8 mouse cellular contexts compared by ENCODE assay signal in the genomic region with DNA sequence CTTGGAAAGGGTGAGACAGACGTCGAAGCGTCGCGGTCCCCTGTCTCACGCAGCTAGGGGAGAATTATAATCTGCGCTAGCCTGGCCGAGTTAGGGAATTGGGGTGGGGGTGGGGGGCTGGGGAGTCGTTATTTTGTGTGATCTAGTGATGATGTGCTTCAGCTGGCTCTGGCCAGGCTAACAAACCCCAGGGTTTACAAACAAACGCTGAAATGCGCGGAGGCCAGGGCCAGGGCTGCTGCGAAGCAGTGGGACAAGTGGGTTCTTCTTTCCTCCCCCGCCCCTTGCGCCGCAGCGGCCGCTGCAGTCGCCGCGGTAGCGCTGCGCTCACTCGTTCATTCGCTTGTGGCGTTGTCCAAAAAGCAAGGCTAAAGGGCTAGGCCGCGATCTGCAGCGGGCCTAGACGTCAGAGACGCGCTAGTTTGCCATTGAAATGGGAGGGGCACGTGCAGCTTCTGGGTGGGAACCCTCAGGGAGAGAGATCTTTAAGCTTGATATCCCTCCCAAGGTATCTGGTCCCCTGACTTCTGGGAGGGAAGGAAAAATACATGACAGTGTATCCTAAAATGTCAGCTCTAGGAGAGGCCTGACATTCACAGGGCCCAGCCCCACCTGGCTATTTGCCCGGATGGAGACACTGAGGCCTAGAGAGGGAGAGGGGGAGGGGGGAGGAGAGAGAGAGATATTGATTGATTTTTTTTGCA. TPM values are rescaled to one million over a fixed set of nuclear protein-coding genes. Genes with fewer than 3 reads are reported as not detected.
DNase-seq lines count a peak whose midpoint lies in the region; ATAC-seq and TF ChIP-seq lines count a peak whose summit lies in the region.

No protein-coding gene starts in this region.

- WGBS in hindbrain, embryonic 12.5 days: under 1% methylated on average over 34 of the region's 34 CpGs
- WGBS in midbrain, postnatal 0 days: 2% methylated on average over 34 of the region's 34 CpGs

- intact Hi-C loops in left cerebral cortex, postnatal 4 days (cut with DNase I): no loop called here

- H3K4me2 ChIP-seq in hindbrain, embryonic 12.5 days (replicated peaks): peak overlapping the region; percentile 88
- peak overlapping the region; percentile 79 for H3K4me2 ChIP-seq in midbrain, postnatal 0 days (ENCODE audit: low read depth, low read length, poor library complexity, severe bottlenecking)

- no peak overlapping the region for H3K27ac ChIP-seq in hindbrain, embryonic 12.5 days
- no peak overlapping the region for H3K27ac ChIP-seq in midbrain, postnatal 0 days (ENCODE audit: low read depth, low read length)

- H3K4me1 ChIP-seq in hindbrain, embryonic 12.5 days: peaks cover 26% of the 10 kb centered on the region
- H3K4me1 ChIP-seq in midbrain, postnatal 0 days (ENCODE audit: insufficient read depth, low read length): no peaks in the 10 kb centered on the region; the same call in 1 of the 2 replicates

- H3K27me3 ChIP-seq in hindbrain, embryonic 12.5 days: peaks cover 84% of the 10 kb centered on the region
- peaks cover 52% of the 10 kb centered on the region for H3K27me3 ChIP-seq in midbrain, postnatal 0 days (ENCODE audit: insufficient read depth, low read length)

- peak; percentile 58 to 77 for DNase-seq in adrenal gland, adult (ENCODE audit: inconsistent age in 2 of 2, low spot score in 1 of 2)
- DNase-seq in adrenal gland, adult 18-20 months (ENCODE audit: low spot score in 2 of 2): no peak
- DNase-seq in left cerebral cortex, postnatal 4 days: peak; percentile 20
- no peak for DNase-seq in left cerebral cortex, adult 9 months (ENCODE audit: low spot score in 2 of 2)
- peak; percentile 34 for DNase-seq in midbrain, postnatal 0 days (ENCODE audit: low spot score)
- DNase-seq in thymus, postnatal 36 days: no peak
- DNase-seq in frontal cortex, postnatal 14 days (ENCODE audit: low spot score in 2 of 2): no peak

- H3K9ac ChIP-seq in hindbrain, embryonic 12.5 days: no peak overlapping the region
- H3K9ac ChIP-seq in midbrain, postnatal 0 days (replicated peaks; ENCODE audit: low read length, poor library complexity, severe bottlenecking): 0 out of 2 replicates have a peak overlapping the region, but pooled peaks have one; percentile 33

- peak overlapping the region; percentile 51 for H3K4me3 ChIP-seq in hindbrain, embryonic 12.5 days
- H3K4me3 ChIP-seq in midbrain, postnatal 0 days (ENCODE audit: low read depth, low read length): peak overlapping the region; percentile 47

- no peaks in the 10 kb centered on the region for H3K9me3 ChIP-seq in hindbrain, embryonic 12.5 days (replicated peaks)
- H3K9me3 ChIP-seq in midbrain, postnatal 0 days (ENCODE audit: low read length): no peaks in the 10 kb centered on the region

- H3K36me3 ChIP-seq in hindbrain, embryonic 12.5 days: no peaks in the 10 kb centered on the region
- no peaks in the 10 kb centered on the region for H3K36me3 ChIP-seq in midbrain, postnatal 0 days (ENCODE audit: insufficient read depth, low read length)

- peak; percentile 21; the same call in 1 of the 2 replicates for ATAC-seq in hindbrain, embryonic 12.5 days (ENCODE audit: low FRiP score)
- ATAC-seq in midbrain, postnatal 0 days (ENCODE audit: low FRiP score): no peak

- no peak for TF ChIP-seq CTCF in midbrain, postnatal 0 days (IDR thresholded peaks at IDR 0.05)

RNA-seq across cellular contexts. Expression of a gene that starts 1.2 kb away (rescaled TPM):
- 10 to 100 TPM; 18.2 to 26.9 TPM for total RNA-seq in adrenal gland, adult 18-20 months (2021)
- 10 to 100 TPM; 18.7 to 29.3 TPM for total RNA-seq in left cerebral cortex, postnatal 4 days (2021)
- polyA plus RNA-seq in hindbrain, embryonic 12.5 days (2016; fragmentation: Nextera tagmentation; extraction: Ambion mirVana): 0.84 and 0.90 TPM in 2 replicates
- 35.7 and 40.8 TPM in 2 replicates for total RNA-seq in midbrain, postnatal 0 days (2014; rRNA removed)
- polyA plus RNA-seq in midbrain, postnatal 0 days (2015; fragmentation: Nextera tagmentation; extraction: Ambion mirVana): 22.6 and 24.0 TPM in 2 replicates

Comparison
In these comparisons a context has a peak if more than half of its experiments do, and no peak if none do; other contexts are left out.
1. DNase-seq: peak in adrenal gland, adult (2 of 2), left cerebral cortex, postnatal 4 days (single experiment) and midbrain, postnatal 0 days (single experiment); none in adrenal gland, adult 18-20 months (0 of 2), left cerebral cortex, adult 9 months (0 of 2), thymus, postnatal 36 days (0 of 2) and frontal cortex, postnatal 14 days (0 of 2).